Mouse (Mus musculus): ENCODE data around the gene Lsm12.

GRCm38 (mm10) chr11:102217396-102217795 is 32.3 kb upstream of the Lsm12 start:
- no peak for TF ChIP-seq CTCF (IDR thresholded peaks at IDR 0.05; ENCODE audit: borderline replicate concordance, insufficient read depth, low read depth, low read length)
- TF ChIP-seq POLR2A (IDR thresholded peaks at IDR 0.05; ENCODE audit: borderline replicate concordance, insufficient read depth, low read length): no peak
